Mouse (Mus musculus) hindbrain, embryonic 13.5 days (tissue): ENCODE results near the gene Cmya5. TPM values are rescaled to one million over a fixed set of nuclear protein-coding genes. Genes with fewer than 3 reads are reported as not detected.
A peak's percentile ranks its signal among the peaks of the same experiment; 100 is the strongest.

Source experiments
- ATAC-seq: fragments of 200-750 bp; cut with Nextera tagmentation; 2 replicates; pipeline ENCODE4 v1.8.0; 2017; ENCODE audit warnings: moderate TSS enrichment; ENCODE audit not compliant: low FRiP score
- H3K27ac ChIP-seq: fragments of 300-500 bp; sonication (generic); 2 replicates; pipeline ENCODE4 v1.5.1; 2015; ENCODE audit warnings: inconsistent platforms, mild to moderate bottlenecking, moderate library complexity
- H3K27me3 ChIP-seq: fragments of 300-500 bp; sonication (generic); 2 replicates; pipeline ENCODE4 v1.6.1; 2015; ENCODE audit warnings: mild to moderate bottlenecking, inconsistent platforms
- H3K36me3 ChIP-seq: fragments of 300-500 bp; sonication (generic); 2 replicates; pipeline ENCODE4 v1.6.1; 2015; ENCODE audit warnings: mild to moderate bottlenecking, inconsistent platforms
- H3K4me1 ChIP-seq: fragments of 300-500 bp; sonication (generic); replicated peaks from 2 replicates; pipeline ENCODE4 v1.6.1; 2015; ENCODE audit warnings: inconsistent platforms
- H3K4me2 ChIP-seq: fragments of 300-500 bp; sonication (generic); 2 replicates; pipeline ENCODE4 v1.6.1; 2015; ENCODE audit warnings: inconsistent platforms, mild to moderate bottlenecking, moderate library complexity
- H3K4me3 ChIP-seq: fragments of 300-500 bp; sonication (generic); 2 replicates; pipeline ENCODE4 v1.5.1; 2015; ENCODE audit warnings: mild to moderate bottlenecking, inconsistent platforms
- H3K9ac ChIP-seq: fragments of 300-500 bp; sonication (generic); 2 replicates; pipeline ENCODE4 v1.6.1; 2015; ENCODE audit warnings: mild to moderate bottlenecking, inconsistent platforms
- H3K9me3 ChIP-seq: fragments of 300-500 bp; sonication (generic); 2 replicates; pipeline ENCODE4 v1.6.1; 2016; ENCODE audit warnings: inconsistent platforms
- WGBS: fragments of 180-500 bp; shearing (Covaris S2); methylation state at CpG from one replicate; pipeline ENCODE4 v1.1.7; 2015; 5-methylcytosine and 5-hydroxymethylcytosine counted together
- polyA plus RNA-seq: library from polyadenylated mRNA; unstranded; fragments of >200 nt; fragmentation: Nextera tagmentation; extraction: Ambion mirVana; gene quantifications from 2 replicates; pipeline ENCODE4 v1.2.1, GENCODE M21; 2015

Gene Cmya5
- polyA plus RNA-seq, 1 experiment from 2014 or later = 0.16 TPM

GRCm38 (mm10) chr13:93080859-93081258, 63.7 kb downstream of the Cmya5 start:
- 91% methylated on average over 2 of the region's 2 CpGs for WGBS
- Histone ChIP-seq H3K36me3 (no peaks in the 10 kb centered on the region), H3K9ac (no peak overlapping the region), H3K27me3 (no peaks in the 10 kb centered on the region), H3K4me2 (no peak overlapping the region), H3K9me3 (no peaks in the 10 kb centered on the region), H3K4me1 (no peaks in the 10 kb centered on the region), H3K27ac (no peak overlapping the region), H3K4me3 (no peak overlapping the region)
- no peak for ATAC-seq

- H3K9ac ChIP-seq = 0 out of 2 replicates have a peak overlapping the region, but pooled peaks have one; percentile 2
- peak overlapping the region; percentile 23; the same call in 1 of the 2 replicates for H3K4me2 ChIP-seq
- no peak overlapping the region for H3K4me3 ChIP-seq
- H3K27ac ChIP-seq = peak overlapping the region; percentile 69
- ATAC-seq = no peak
- H3K4me1 ChIP-seq = peaks cover 23% of the 10 kb centered on the region
- no peaks in the 10 kb centered on the region for H3K36me3 ChIP-seq
- 54% methylated on average over 17 of the region's 17 CpGs for WGBS
- no peaks in the 10 kb centered on the region for H3K27me3 ChIP-seq
- H3K9me3 ChIP-seq = no peaks in the 10 kb centered on the region
These were observed 70.3 kb downstream of the Cmya5 start for GRCm38 (mm10) chr13:93074147-93074641.

- Histone ChIP-seq H3K9ac (no peak overlapping the region), H3K9me3 (no peaks in the 10 kb centered on the region), H3K36me3 (no peaks in the 10 kb centered on the region), H3K4me2 (0 out of 2 replicates have a peak overlapping the region, but pooled peaks have one; percentile 4), H3K4me3 (no peak overlapping the region), H3K27ac (peak overlapping the region; percentile 69; the same call in 1 of the 2 replicates), H3K27me3 (no peaks in the 10 kb centered on the region), H3K4me1 (peaks cover 23% of the 10 kb centered on the region)
- 23% methylated on average over 2 of the region's 2 CpGs for WGBS
- peak; percentile 36; the same call in 1 of the 2 replicates for ATAC-seq
These were observed 70.9 kb downstream of the Cmya5 start for GRCm38 (mm10) chr13:93073595-93073994.

- Histone ChIP-seq H3K4me3 (no peak overlapping the region), H3K4me2 (peak overlapping the region; percentile 43), H3K4me1 (peaks cover 23% of the 10 kb centered on the region), H3K9ac (peak overlapping the region; percentile 59; the same call in 1 of the 2 replicates), H3K9me3 (no peaks in the 10 kb centered on the region), H3K36me3 (no peaks in the 10 kb centered on the region), H3K27ac (peak overlapping the region; percentile 82), H3K27me3 (no peaks in the 10 kb centered on the region)
- 6% methylated on average over 15 of the region's 15 CpGs for WGBS
- peak; percentile 75 for ATAC-seq
These were observed 71.6 kb downstream of the Cmya5 start for GRCm38 (mm10) chr13:93072871-93073411.

GRCm38 (mm10) chr13:93070406-93070805, 74.1 kb downstream of the Cmya5 start:
- Histone ChIP-seq H3K36me3 (no peaks in the 10 kb centered on the region), H3K27ac (peak overlapping the region; percentile 26; the same call in 1 of the 2 replicates), H3K4me1 (peaks cover 23% of the 10 kb centered on the region), H3K27me3 (no peaks in the 10 kb centered on the region), H3K4me3 (no peak overlapping the region), H3K9me3 (no peaks in the 10 kb centered on the region), H3K9ac (no peak overlapping the region), H3K4me2 (no peak overlapping the region)
- ATAC-seq = no peak
- 27% methylated on average over 8 of the region's 8 CpGs for WGBS

- Histone ChIP-seq H3K4me1 (peaks cover 23% of the 10 kb centered on the region), H3K9me3 (no peaks in the 10 kb centered on the region), H3K4me2 (no peak overlapping the region), H3K4me3 (no peak overlapping the region), H3K27me3 (no peaks in the 10 kb centered on the region), H3K36me3 (no peaks in the 10 kb centered on the region), H3K9ac (no peak overlapping the region), H3K27ac (no peak overlapping the region)
- ATAC-seq = no peak
- WGBS = 50% methylated on average over 4 of the region's 4 CpGs
These were observed 75.0 kb downstream of the Cmya5 start for GRCm38 (mm10) chr13:93069481-93069880.

- H3K27me3 ChIP-seq = no peaks in the 10 kb centered on the region
- no peak overlapping the region for H3K4me3 ChIP-seq
- no peak overlapping the region for H3K9ac ChIP-seq
- H3K4me2 ChIP-seq = no peak overlapping the region
- H3K36me3 ChIP-seq = no peaks in the 10 kb centered on the region
- no peak overlapping the region for H3K27ac ChIP-seq
- no peaks in the 10 kb centered on the region for H3K9me3 ChIP-seq
- WGBS = 91% methylated on average over 6 of the region's 6 CpGs
- H3K4me1 ChIP-seq = peaks cover 14% of the 10 kb centered on the region
- ATAC-seq = no peak
These were observed 76.2 kb downstream of the Cmya5 start for GRCm38 (mm10) chr13:93068353-93068752.

- H3K9me3 ChIP-seq = no peaks in the 10 kb centered on the region
- peak; percentile 80 for ATAC-seq
- H3K4me1 ChIP-seq = peaks cover 4% of the 10 kb centered on the region
- H3K27ac ChIP-seq = peak overlapping the region; percentile 67
- H3K36me3 ChIP-seq = no peaks in the 10 kb centered on the region
- no peaks in the 10 kb centered on the region for H3K27me3 ChIP-seq
- H3K4me3 ChIP-seq = no peak overlapping the region
- WGBS = 55% methylated on average over 13 of the region's 13 CpGs
- H3K4me2 ChIP-seq = no peak overlapping the region
- H3K9ac ChIP-seq = no peak overlapping the region
These were observed 81.5 kb downstream of the Cmya5 start for GRCm38 (mm10) chr13:93062860-93063636.

- Histone ChIP-seq H3K4me1 (peaks cover 4% of the 10 kb centered on the region), H3K9me3 (no peaks in the 10 kb centered on the region)
- ATAC-seq = no peak
These were observed 83.2 kb downstream of the Cmya5 start for GRCm38 (mm10) chr13:93061311-93061710.

GRCm38 (mm10) chr13:93060437-93060836, 84.1 kb downstream of the Cmya5 start:
- no peaks in the 10 kb centered on the region for H3K9me3 ChIP-seq
- peaks cover 4% of the 10 kb centered on the region for H3K4me1 ChIP-seq
- no peaks in the 10 kb centered on the region for H3K27me3 ChIP-seq
- 91% methylated on average over 3 of the region's 3 CpGs for WGBS
- H3K4me3 ChIP-seq = no peak overlapping the region
- H3K9ac ChIP-seq = no peak overlapping the region
- no peak for ATAC-seq
- H3K4me2 ChIP-seq = no peak overlapping the region
- no peaks in the 10 kb centered on the region for H3K36me3 ChIP-seq
- H3K27ac ChIP-seq = no peak overlapping the region

More at GRCm38 (mm10) chr13:93061311-93061710, 83.2 kb downstream of the Cmya5 start:
- WGBS = 87% methylated on average over 4 of the region's 4 CpGs
- Histone ChIP-seq H3K4me3 (no peak overlapping the region), H3K36me3 (no peaks in the 10 kb centered on the region), H3K4me2 (no peak overlapping the region), H3K9ac (no peak overlapping the region), H3K27me3 (no peaks in the 10 kb centered on the region), H3K27ac (no peak overlapping the region)

- peaks cover 4% of the 10 kb centered on the region for H3K4me1 ChIP-seq
- ATAC-seq = no peak
- no peaks in the 10 kb centered on the region for H3K36me3 ChIP-seq
- H3K4me2 ChIP-seq = no peak overlapping the region
- no peak overlapping the region for H3K4me3 ChIP-seq
- no peak overlapping the region for H3K9ac ChIP-seq
- WGBS = 84% methylated on average over 5 of the region's 5 CpGs
- H3K27me3 ChIP-seq = no peaks in the 10 kb centered on the region
- no peaks in the 10 kb centered on the region for H3K9me3 ChIP-seq
- no peak overlapping the region for H3K27ac ChIP-seq
These were observed 85.9 kb downstream of the Cmya5 start for GRCm38 (mm10) chr13:93058551-93059011.

GRCm38 (mm10) chr13:93057492-93058260, 86.8 kb downstream of the Cmya5 start:
- no peak for ATAC-seq
- no peaks in the 10 kb centered on the region for H3K4me1 ChIP-seq
- H3K27me3 ChIP-seq = no peaks in the 10 kb centered on the region
- H3K9ac ChIP-seq = no peak overlapping the region
- 81% methylated on average over 7 of the region's 7 CpGs for WGBS
- no peaks in the 10 kb centered on the region for H3K9me3 ChIP-seq
- no peak overlapping the region for H3K27ac ChIP-seq
- no peak overlapping the region for H3K4me3 ChIP-seq
- H3K4me2 ChIP-seq = no peak overlapping the region
- no peaks in the 10 kb centered on the region for H3K36me3 ChIP-seq
